Mouse (Mus musculus) urinary bladder, adult 2 months (tissue): ENCODE measurements around the gene Pde4b. TPM values are rescaled to one million over a fixed set of nuclear protein-coding genes. Genes with fewer than 3 reads are reported as not detected.

Experiments used
- DNase-seq: peaks from one replicate; pipeline ENCODE4 v3.0.0; 2022; ENCODE audit warnings: low spot score
- polyA plus RNA-seq: library from polyadenylated mRNA; depleted of rRNA; stranded (reverse); fragments of >200 nt; gene quantifications from 2 replicates; pipeline ENCODE4 v1.2.3, GENCODE M21; 2012

Gene Pde4b
- polyA plus RNA-seq, 1 experiment, result 47.1 TPM

DNA sequence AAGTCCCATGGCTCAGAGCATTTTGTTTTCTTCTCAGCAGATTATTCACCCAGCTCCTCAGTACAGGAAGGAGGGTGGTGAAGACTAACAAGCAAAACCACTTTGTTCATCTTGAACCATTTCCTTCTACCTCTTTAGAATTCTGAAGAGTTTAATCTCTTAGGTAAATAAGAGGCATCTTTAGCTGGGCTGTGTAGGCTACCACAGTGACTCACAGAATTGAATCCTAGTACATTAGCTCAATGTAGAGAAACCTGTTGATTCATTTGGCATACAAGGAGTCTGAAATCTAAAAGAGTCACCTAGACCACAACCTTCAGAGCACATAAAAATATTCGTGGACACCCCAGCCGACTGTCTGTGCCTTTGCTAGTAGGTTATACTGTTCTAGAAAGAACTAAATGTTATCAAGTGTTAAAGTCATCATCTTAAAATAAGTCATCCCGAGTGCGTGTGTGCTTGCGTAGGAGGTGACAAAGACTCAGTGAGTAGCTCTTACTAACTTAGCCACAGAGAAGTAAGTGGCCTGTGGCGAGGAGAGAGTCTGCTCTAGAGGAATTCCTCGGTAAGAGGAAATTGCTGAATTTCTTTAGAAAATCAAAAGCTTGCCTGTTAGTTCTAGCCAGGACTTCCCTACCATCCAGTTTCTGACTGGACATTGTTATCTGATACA, 520.5 kb downstream of the Pde4b start:
- DNase-seq, result no peak

DNA sequence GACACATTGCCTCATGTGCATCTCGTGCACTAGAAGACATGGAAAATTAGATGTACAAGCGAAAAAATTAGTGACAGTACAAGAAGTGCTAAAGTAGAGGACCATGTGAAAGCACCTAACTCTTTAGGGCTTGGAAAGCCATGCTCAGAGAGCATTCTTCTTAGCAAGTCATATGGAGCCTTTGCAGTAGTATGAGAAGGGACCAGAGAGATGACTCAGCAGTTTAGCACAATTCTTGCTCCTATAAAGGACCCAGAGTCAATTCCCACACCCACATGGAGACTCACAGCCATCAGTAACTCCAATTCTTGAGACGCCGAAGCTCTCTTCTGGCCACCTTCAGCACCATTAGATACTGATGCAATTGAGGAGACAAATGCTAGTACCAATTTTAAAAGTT, 525.3 kb downstream of the Pde4b start:
- no peak for DNase-seq

DNA sequence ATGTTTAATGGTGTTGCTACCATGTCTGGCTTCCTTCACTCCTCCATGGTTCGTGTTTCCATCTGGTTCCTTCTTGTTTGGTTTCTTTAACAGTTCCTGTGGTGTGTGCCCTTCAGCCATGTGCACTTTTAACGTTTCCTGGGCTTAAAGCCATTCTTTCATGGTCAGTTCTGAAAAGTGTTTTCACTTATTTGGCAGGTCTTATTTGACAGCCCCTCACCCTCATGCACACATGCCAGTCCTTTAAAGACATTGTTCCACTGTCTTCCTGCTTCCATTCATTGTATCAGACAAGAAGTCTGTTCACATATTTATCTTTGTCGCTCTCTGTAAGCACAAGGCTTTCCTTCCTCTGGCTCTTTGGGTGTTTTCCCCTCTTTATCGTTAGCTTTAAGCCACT, 530.4 kb downstream of the Pde4b start:
- DNase-seq, result no peak

DNA sequence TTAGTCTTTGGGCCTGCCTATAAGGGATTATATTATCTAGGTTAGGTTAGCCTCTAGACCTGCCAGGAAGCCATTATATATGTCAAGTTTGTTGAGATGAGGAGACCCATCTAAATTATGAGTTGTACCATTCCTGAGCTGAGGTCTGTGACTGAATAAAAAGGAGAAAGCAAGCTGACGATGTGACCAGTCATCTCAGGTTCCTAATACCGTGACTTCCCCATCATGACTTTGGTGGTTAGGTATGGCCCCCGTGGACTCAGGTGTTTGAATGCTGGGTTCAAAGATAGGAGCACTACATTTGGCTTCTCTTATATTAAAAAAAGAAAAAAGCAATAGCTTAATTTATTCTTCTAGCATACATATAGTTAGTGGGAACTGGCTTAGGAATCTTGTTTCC, 531.3 kb downstream of the Pde4b start:
- no peak for DNase-seq

DNA sequence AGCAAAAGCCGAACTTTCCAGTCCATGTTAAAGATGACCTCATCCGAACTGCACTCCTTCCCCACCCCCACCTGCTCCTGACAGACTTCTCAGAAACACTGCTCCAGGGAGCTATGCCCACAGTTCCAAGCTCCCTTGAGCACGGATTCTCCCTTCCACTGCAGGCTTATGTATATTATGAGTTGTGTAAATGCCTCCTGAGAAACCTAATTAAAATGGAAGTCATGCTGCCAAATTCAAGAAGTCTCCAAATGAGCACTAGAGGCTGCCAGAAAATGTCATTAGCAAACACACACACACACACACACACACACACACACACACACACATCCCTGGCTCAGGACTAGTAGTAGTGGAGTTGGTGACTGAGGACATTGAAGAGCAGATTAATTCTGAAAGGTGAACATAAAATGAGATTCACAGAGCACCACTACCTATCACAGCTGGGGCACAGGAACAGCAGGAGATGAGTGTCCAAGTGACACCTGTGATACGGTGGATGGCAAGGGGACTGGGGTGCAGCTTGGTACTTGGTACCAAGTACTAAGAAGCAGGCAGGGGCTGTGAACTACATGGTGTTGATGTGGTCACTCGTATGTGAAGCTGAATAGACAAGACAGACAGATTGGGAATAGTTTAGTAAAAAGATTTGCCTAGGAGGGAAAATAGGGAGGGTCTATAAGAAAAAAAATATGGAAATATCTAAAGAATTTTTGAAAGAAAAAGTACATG, 533.0 kb downstream of the Pde4b start:
- DNase-seq, result no peak

DNA sequence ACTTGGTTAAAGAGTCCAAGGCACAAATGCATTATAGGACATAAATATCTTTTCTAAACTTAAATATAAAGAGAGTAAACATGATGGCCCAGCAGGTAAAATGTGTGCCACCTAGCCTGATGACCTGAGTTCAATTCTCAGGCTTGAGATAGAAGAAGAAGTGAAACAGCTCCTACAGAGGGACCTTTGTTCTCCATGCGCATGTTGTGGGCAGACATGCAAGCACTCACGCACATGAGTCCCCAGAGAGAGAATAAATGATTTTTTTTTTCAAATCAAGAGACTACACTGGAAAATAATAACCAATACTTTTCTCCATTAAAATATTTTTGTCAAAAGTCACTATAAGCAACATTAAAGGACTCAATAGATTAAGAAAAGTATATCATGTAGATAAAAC, 533.8 kb downstream of the Pde4b start:
- DNase-seq, result no peak

DNA sequence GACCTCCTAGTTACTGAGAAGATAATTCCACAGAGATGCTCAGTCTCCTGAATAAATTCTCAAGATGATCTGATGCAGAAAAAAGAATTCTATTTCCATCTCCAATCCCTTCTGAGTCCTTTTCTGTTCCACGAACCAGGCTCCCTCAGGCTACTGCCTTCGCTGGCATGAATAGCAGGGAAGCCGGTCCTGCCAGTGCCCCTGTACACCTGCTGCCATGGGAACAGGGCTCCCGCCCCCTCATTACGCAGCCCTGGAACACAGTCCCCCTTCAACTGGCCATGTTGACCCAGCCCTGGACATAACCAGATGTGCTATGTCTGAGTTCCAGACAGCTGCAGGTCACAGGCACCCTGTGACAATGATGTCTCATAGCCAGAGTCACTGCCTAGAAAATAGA, 535.6 kb downstream of the Pde4b start:
- no peak for DNase-seq

DNA sequence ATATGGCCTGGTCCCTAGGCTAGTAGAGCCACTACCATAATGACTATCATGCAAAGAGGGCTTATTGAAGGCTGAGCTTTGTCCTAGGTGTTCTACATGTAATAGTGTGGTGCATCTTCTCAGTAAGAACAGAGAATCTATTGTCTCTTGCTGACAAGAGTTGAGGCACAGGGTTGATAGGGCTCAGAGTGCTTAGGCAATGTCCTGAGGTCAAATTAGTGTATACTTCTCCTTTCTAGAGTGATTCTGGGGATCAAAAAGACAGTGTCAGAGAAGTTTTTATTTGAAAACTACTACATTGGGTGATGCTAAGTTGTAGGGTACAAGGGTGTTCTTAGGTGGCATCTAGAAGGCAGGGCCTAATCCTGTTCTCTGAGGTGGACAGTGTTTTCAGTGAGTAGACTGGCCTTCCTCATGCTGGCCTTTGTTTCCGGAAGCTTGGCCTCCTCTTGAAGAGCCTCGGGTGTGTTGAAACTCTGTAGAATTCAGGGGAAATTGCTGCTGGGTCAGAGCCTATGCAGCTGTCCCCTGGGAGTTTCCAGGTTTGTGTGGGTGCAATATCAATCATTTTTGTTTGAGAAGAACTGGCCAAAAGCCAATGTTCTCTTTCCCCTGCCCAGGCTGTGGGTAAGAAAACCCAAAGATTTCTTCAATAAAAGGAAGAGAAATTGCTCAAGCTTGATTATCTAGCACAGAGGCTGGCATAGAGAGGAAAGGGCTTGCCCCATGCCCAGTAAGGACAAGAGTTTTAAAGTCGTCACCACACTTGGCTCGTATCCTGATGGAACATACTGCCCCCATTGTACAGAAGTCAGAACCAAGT, 536.7 kb downstream of the Pde4b start:
- DNase-seq, result no peak

DNA sequence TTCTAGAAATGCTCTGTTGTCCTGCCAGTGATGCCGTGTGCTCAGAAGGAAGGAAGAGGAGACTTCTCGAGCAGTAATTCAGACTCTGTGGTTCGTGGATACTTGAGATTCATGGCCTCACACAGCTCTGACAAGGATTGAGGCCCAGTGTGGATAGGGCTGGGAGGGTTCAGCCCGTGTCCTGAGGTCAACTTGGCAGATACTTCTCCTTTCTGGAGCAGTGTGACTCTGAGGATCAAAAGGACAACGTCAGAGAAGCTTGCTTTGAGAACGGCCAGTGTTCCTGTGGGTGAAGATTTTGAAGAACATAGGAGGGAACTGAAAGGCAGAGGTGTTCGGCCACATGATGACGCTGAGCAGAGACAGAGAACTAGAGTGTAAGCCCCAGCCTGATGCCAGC, 537.6 kb downstream of the Pde4b start:
- no peak for DNase-seq

DNA sequence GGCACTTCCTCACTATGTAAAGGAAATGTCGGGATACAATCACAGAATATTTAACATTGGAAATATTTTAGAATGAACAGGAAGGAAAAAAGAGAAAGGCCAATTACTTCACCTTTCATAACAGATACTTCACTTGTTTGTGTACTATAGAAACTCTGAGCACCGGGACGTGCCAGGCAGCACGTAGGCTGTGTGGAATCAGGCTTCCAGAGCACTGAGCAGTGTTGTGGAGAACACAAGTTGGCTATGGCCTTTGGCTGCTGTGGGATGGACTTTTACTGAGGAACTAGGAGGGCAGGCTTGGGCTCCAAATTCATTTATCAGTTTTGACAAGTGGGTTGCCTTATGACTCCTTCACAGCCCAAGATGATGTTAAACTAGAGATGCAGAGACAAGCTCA, 540.5 kb downstream of the Pde4b start:
- no peak for DNase-seq

DNA sequence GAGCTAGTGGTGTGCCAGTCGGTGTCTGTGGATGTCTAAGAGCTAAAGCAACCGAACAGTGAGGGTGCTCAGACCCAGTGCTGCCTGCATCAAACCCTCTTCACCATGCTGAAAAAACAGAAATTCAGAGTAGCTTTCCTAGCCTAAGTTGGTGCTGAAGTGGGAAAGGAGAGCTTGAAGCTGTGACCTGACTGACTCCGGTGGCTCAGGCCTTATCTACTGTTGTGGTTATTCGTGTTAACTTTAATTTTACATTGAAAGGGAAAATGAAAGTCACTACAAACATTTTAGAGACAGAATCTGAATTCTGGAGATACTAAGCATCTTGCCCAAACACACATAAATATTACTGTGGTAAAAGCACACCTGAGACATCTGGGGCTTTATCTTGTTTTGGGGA, 542.3 kb downstream of the Pde4b start:
- DNase-seq, result no peak

DNA sequence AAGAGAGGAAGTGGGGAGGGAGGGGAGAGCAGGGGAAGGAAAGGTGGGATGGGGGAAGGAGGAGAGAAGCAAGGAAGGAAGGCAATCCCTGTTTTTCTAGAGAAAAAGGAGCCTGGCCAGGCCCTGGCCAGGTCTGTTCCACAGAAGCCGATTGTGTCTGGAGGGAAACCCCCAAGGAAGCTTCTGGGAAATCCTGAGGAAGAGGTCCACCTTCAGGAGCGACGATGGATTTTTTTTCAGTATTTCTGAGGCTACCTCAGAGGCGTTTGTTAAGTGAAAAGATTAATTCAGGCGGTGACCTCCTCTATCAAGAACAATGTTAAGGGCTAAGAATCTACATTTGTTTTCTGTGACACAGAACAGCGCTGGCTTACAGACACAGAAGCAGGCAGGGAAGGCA, 542.9 kb downstream of the Pde4b start:
- DNase-seq, result no peak

DNA sequence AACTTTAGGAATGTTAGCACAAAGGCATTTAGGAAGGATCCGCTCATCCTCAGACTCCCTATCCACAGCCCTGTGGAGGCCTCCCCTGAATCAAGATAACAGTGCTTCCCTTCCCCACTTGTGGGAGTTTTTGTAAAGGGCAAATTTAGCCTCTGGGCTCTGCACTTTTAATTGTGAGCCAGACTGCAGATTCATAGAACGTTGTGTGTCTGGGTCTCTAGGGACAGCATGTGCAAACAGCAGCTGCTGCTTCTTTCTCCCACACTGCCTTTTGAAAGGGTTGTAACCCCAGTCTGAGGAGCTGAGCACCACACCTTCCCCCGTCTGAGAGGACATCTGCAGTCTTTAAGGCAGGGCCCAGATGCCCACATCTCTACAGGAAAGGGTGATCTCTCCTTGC, 544.3 kb downstream of the Pde4b start:
- DNase-seq, result no peak

DNA sequence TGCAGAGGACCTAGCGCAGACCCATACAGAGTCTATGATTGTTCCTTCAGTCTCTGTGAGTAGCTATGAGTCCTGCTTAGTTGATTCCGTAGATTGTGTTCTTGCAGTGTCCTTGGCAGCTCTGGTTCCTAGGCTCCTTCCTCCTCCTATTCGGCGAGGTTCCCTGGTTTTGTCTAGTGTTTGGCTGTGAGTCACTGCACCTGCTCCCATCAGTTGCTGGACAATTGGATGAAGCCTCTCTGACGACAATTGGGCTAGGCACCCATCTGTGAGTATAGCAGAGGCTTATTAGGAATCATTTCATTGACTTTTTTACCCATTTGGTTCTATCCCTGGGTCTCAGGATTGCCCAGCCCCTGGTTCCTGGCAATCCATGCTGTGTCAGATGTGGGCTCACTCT, 545.9 kb downstream of the Pde4b start:
- DNase-seq, result no peak

DNA sequence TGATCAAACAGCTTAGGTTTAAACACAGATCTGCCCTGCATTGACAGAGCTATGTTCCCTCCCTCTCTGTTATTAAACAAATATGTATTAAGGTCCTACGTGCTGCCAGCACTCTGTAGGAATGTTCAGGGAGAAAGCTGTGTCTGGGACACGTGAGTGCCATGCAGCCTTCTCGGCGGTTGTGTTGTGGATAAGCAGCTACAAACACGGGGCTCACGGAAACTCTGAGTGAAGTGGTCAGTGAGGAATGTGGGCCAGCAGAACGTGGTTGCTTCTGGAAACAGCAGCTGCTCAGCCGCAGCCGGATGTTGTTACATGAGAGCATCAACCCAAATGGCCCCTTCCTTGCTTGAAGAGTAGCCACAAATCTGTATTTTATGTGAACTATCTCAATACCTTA, 547.9 kb downstream of the Pde4b start:
- DNase-seq, result no peak

DNA sequence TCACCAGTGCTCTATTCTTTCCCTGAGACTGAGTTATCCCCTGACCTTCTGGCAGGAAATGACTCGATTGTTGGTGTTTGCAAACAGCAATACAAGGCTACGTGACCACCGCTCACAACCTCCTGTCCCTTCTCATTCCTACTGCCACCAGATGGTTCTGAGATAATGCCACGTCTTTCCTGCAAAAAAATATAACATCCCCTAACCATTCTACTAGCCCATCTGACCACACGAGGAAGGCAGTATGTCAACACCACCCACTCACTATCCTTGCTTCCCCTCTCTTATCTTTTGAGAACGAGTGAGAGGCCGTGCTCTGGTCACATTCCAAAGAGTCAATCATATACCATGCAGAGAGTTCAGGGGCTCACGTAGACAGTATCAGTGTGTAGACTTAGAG, 548.6 kb downstream of the Pde4b start:
- no peak for DNase-seq

DNA sequence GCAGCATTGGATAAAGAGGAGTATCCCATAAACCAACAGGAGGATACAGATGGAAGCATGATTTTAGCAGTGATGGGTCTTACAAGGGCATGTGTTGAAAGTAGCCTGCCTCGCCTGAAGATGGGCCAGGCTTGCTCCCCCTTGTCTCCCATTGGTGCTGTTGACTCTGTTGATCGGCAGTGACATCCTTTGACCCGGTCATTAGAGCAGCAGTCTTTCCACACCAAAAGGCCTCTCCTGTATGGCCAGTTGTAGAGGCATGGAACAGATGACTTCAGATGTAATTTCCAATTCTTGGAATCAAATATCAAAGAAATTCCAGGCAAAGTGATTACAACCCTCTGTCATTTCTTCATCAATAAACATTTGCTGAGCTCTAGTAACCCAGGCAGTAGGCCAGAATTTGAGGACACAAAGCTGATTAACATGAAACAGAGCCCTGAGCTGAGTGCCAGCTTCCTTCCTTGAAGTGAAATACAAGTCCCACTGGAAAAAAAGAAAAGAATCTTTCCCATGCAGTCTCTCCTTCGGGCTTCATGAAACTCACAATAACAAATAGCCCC, 550.1 kb downstream of the Pde4b start:
- DNase-seq, result no peak

DNA sequence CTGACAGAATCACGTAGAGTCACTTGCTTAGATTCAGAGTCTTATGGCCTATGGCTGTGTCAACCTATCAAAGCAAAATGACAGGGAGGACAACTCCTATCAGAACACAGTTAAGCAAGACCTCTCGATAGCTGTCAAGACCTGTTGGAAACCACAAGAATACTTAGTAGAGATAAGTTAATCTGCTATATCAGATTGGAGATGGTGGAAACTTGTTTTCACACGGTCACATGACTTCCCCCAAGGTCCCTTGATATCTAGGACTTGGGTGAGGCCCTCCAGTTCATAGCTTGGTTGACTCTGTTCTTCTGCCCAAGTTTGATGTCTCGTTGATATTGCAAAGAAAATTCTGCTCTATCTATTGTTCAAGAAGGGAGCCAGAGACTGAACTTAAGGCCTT, 553.6 kb downstream of the Pde4b start:
- no peak for DNase-seq

DNA sequence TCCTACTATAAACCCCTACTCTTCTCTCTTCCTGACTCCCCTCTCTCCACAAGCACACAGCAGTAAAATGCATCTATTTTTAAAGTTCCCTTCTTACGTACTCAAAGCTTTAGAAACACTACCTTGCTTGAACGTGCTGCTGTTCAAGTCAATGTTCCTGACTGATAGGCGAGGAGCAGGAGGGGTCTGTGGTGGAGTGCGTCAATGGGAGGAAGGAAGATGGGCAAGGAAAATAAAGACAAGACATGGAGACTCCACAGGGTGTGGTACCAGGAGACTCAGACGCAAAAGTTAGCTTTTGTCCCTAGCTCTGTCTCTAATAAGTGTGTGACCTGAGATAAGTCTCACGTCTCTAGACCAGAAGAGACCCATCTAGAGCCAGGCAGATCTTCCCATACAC, 556.7 kb downstream of the Pde4b start:
- DNase-seq, result no peak

DNA sequence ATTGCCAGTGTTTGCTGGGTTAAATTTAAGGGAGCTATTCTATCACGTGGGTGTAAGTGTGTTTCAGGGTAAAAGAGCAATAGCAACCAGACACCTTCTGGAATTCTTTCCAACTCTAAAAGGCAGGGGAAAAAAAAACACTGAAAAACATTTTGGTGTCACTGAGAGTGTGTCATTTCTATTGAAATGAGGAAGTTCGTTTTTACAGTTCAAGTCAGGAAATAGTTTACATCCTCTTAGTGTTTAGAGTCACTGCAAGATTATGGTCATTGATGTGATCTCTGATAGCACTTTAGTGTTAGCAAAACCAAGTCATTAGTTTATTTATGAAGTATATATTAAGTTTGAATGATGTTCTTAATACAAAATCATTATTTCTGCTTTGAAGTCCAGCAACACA, 559.7 kb downstream of the Pde4b start:
- DNase-seq, result no peak

DNA sequence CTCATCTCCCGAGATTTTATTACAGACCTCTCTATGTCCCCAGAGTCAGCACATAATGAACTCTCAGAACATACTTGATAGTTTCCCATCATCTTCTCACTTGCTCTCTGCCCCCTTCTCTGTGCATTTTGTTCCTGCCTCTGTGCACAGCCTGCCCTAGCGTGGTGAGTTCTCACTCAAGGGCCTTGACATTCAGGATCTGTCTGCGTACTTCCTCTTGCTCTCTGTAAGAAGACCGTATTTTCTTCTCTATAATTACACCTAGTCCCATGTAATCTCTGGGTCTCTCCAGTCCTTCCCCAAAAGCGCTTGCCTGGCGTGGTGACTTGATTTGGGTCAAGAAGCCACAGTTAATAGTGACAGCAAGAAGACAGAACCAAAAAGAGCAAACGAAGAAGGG, 568.0 kb downstream of the Pde4b start:
- no peak for DNase-seq

DNA sequence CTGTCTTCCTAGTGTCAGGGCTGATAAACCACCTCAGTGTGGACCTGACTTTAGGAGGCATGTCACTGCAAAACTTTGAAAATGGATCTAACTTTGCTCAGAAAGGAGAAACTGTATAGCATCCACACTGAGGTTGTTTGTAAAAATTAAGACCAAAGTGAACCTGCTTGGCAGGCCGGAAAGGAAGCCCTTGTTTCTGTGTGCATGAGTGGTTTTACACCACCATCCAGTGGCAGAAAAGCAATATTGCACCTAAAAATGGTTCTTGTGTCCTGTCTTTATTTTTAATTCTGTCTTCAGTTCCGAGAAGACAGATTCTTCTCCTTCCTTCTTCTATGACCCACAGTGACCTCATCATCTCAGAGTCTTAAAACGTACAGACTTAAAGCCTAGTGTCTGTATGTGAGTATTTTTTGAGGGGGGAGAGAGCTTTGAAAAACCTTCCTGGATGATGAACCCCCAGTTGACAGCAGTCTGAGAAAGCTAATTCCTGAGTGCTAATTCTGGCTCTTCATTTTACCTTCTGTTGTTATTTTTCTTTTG, 569.2 kb downstream of the Pde4b start:
- no peak for DNase-seq
